Mouse (Mus musculus): ENCODE data around the gene Nxpe2. TPM values are rescaled to one million over a fixed set of nuclear protein-coding genes. Genes with fewer than 3 reads are reported as not detected.
"Not testable (repeated sequence)": the region's sequence is repeated elsewhere in the genome, so short reads cannot be mapped to it uniquely, and the experiment has no call there.

Nxpe2 gene
- total RNA-seq, 2 experiments from 2014 or later: 0.25 to 0.31 TPM

- Histone ChIP-seq H3K27ac (no peak overlapping the region), H3K4me3 (no peak overlapping the region)
- no peak for DNase-seq (ENCODE audit: low spot score in 2 of 2)
- TF ChIP-seq CTCF (conservative IDR thresholded peaks at IDR 0.05): no peak
These were observed 12.4 kb downstream of the Nxpe2 start for GRCm38 (mm10) chr9:48340708-48341380.

GRCm38 (mm10) chr9:48339563-48339962, 13.7 kb downstream of the Nxpe2 start:
- no peak overlapping the region for H3K27ac ChIP-seq
- no peak for TF ChIP-seq CTCF (conservative IDR thresholded peaks at IDR 0.05)
- no peak for DNase-seq (ENCODE audit: low spot score in 2 of 2)
- H3K4me3 ChIP-seq: no peak overlapping the region

GRCm38 (mm10) chr9:48338783-48339455, 14.3 kb downstream of the Nxpe2 start:
- Histone ChIP-seq H3K27ac (no peak overlapping the region), H3K4me3 (no peak overlapping the region)
- no peak for DNase-seq (ENCODE audit: low spot score in 2 of 2)
- no peak for TF ChIP-seq CTCF (conservative IDR thresholded peaks at IDR 0.05)

GRCm38 (mm10) chr9:48329597-48329996, 23.7 kb downstream of the Nxpe2 start:
- TF ChIP-seq CTCF (conservative IDR thresholded peaks at IDR 0.05): no peak
- DNase-seq (ENCODE audit: low spot score in 2 of 2): no peak

DNA sequence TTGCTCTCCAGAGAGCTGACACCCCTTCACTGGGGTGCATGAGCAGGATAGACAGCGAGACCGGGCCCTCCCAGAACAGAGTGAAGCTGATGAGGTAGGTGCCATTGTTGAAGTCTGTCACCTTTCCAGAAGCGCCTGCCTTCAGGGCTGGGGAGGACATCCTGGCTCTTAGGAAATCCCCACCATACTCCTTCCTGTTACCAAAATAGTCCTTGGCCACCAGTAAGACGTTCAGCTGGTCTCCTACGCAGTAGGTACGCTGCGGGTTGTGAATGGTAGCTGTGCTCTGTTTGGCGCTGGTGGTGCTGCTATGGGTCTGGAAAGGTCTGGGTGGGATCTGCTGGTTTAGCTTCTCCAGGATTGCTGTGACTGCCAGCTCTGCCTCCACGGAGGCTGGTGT, 26.9 kb downstream of the Nxpe2 start:
- no peak for TF ChIP-seq CTCF (conservative IDR thresholded peaks at IDR 0.05)
- no peak for DNase-seq (ENCODE audit: low spot score in 2 of 2)
- Histone ChIP-seq H3K27ac (0 out of 2 replicates have a peak overlapping the region, but pooled peaks have one; percentile 36), H3K4me3 (no peak overlapping the region)

More at GRCm38 (mm10) chr9:48329597-48329996, 23.7 kb downstream of the Nxpe2 start:
- H3K4me3 ChIP-seq: no peak overlapping the region
- H3K27ac ChIP-seq: no peak overlapping the region

GRCm38 (mm10) chr9:48315825-48316224, 37.4 kb downstream of the Nxpe2 start:
- DNase-seq (ENCODE audit: low spot score in 2 of 2): no peak
- TF ChIP-seq CTCF (conservative IDR thresholded peaks at IDR 0.05): no peak
- Histone ChIP-seq H3K27ac (no peak overlapping the region), H3K4me3 (peak overlapping the region; percentile 18; the same call in 1 of the 2 replicates)

DNA sequence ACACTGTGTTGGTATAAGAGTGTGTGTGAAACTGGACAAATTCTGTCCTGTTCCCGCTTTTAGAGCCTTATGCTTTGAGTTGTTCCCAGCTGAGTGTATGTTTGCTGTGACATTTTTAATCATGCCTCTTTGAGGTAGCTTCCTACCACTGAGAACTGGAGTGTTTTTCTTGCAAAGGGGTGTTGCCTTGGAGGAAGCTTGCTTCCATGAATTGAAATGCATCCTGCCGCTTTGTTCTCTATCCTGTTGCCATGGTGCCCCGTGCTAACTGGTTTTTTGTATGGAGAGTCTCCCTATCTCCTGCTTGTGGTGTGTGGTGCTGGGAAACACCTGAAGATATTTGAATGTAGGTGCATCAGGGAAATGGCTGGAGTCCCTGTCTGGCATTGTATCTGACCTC, 39.1 kb downstream of the Nxpe2 start:
- no peak for TF ChIP-seq CTCF (conservative IDR thresholded peaks at IDR 0.05)
- peak in 1 of 2 experiments; percentile 5 for DNase-seq (ENCODE audit: low spot score in 2 of 2)
- peak overlapping the region; percentile 76 for H3K27ac ChIP-seq
- peak overlapping the region; percentile 39 for H3K4me3 ChIP-seq

DNA sequence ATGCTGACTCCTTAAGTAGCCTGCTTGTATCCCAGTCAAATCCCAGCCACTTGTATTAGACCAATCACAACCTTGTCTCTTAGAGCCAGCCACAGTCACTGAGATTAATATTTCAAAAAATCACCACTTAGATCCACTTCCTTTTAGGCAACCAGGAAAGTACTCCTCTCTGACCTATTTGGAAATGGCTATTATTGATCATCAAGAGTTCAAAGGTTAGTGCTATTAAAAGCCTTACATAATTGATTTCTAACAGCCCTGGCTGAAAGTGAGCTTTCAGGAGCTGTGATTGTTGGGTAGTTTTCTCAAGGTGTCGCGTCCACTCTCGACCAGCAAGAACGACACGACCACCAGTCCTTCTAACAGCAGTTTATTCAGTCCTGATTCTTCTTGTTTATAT, 42.0 kb downstream of the Nxpe2 start:
- TF ChIP-seq CTCF (conservative IDR thresholded peaks at IDR 0.05): no peak
- no peak for DNase-seq (ENCODE audit: low spot score in 2 of 2)
- no peak overlapping the region for H3K4me3 ChIP-seq
- H3K27ac ChIP-seq: no peak overlapping the region

- H3K27ac ChIP-seq; DNase-seq (ENCODE audit: low spot score in 2 of 2); H3K4me3 ChIP-seq: not testable (repeated sequence)
These were observed 49.7 kb downstream of the Nxpe2 start for GRCm38 (mm10) chr9:48303564-48303963.

- TF ChIP-seq CTCF (conservative IDR thresholded peaks at IDR 0.05): no peak
- Histone ChIP-seq H3K4me3 (no peak overlapping the region), H3K27ac (no peak overlapping the region)
- no peak for DNase-seq (ENCODE audit: low spot score in 2 of 2)
These were observed 54.3 kb downstream of the Nxpe2 start for GRCm38 (mm10) chr9:48298983-48299382.

GRCm38 (mm10) chr9:48294754-48295153, 58.5 kb downstream of the Nxpe2 start:
- H3K4me3 ChIP-seq: no peak overlapping the region
- no peak for TF ChIP-seq CTCF (conservative IDR thresholded peaks at IDR 0.05)
- DNase-seq (ENCODE audit: low spot score in 2 of 2): no peak
- no peak overlapping the region for H3K27ac ChIP-seq

DNA sequence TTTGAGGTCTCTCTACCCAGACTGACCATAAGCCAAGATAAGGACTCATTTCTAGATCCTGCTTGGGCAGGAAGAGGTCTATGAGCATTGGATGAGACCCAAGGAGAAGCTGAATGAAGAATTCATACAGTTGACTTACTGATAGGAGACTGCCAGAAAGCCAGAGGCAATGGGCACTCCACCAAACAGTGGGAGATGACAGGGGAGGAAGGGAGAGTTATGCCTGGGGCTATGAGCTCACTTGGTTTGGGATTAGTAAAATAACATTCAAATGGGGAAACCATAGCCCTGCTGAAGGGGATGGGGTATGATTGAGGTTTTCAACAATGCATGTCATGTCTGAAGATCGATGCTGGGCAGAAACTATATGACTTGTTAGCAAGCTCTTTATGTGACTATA, 63.0 kb downstream of the Nxpe2 start:
- no peak for DNase-seq (ENCODE audit: low spot score in 2 of 2)
- no peak for TF ChIP-seq CTCF (conservative IDR thresholded peaks at IDR 0.05)
- no peak overlapping the region for H3K4me3 ChIP-seq
- no peak overlapping the region for H3K27ac ChIP-seq

GRCm38 (mm10) chr9:48284221-48284620, 69.0 kb downstream of the Nxpe2 start:
- TF ChIP-seq CTCF (conservative IDR thresholded peaks at IDR 0.05): no peak
- no peak for DNase-seq (ENCODE audit: low spot score in 2 of 2)
- no peak overlapping the region for H3K4me3 ChIP-seq
- H3K27ac ChIP-seq: no peak overlapping the region

- no peak for TF ChIP-seq CTCF (conservative IDR thresholded peaks at IDR 0.05)
- peak; percentile 8 to 27 for DNase-seq (ENCODE audit: low spot score in 2 of 2)
- H3K27ac ChIP-seq: no peak overlapping the region
- H3K4me3 ChIP-seq: peak overlapping the region; percentile 38
These were observed 76.4 kb downstream of the Nxpe2 start for GRCm38 (mm10) chr9:48276831-48277230.

Other genes starting within 250 kb of the Nxpe2 start
- gene Nxpe4, start 191.4 kb downstream of the Nxpe2 start, total RNA-seq (2021): 1 to 10 TPM; 8.3 TPM
- 10 to 100 TPM; 94.1 to 94.4 TPM for gene Rexo2, start 127.2 kb upstream of the Nxpe2 start, total RNA-seq (2021)
- 10 to 100 TPM; 38.4 to 39.6 TPM for gene Rbm7, start 141.8 kb upstream of the Nxpe2 start, total RNA-seq (2021)
- 10 to 100 TPM; 10.2 to 13.7 TPM for gene Gm5617, start 142.0 kb upstream of the Nxpe2 start, total RNA-seq (2021)